Mouse (Mus musculus) lung, postnatal 25 days (tissue): ENCODE measurements around the gene Tagln.

Experiments used
- DNase-seq: peaks from one replicate; pipeline ENCODE4 v3.0.0; 2022; ENCODE audit warnings: low spot score

Gene Tagln

DNA sequence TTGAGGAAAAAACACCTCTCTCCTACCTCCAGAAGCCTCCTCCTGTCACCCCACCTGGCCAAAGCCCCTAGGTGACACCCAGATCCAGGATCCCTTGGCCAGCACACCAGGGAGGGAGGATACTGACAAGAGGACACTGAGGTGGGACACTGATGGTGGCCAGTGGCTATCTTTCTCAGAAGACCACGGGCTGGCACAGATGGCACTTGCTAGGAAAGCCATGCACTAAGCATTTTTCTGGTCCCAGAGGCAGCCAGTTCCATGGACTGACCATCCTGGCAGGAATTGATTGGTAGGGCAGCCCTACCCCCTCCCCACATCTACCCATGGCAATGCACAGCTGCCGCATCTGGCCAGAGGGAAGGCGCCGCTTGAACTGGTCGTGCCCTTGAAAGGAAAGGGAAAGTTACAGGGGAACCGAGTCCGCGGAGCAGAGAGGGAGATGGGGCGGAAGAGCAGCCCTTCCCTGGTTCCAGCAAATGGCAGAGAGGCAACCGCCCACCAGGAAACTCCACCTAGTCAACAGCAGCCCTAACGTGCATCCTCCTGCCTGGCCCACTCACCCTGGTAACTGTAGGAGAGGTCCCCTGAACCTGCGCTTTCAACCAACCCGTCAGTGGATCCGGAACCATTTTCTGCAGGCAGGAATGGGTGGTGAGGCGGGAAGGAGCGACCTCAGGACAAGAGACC, 10.5 kb upstream of the Tagln start:
- no peak for DNase-seq

DNA sequence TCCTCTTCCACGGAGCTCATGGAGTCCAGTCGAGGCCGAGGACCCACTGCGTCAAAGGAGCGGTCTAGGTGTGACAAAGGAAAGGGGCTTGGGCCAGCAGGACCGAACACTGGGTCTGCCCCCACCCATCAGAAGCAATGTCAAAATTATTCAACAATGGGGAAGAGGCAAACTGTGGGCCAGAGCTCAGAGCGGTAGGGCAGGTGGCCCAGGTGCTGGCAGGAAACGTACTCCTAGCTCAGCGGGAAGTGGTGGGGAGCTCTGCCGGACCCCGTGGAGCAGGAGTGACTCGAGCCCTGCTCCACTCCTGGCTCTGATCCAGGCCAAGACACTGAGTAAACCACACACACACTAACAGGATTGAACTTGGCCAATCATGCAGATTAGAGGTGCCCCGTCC, 9.9 kb upstream of the Tagln start:
- no peak for DNase-seq

DNA sequence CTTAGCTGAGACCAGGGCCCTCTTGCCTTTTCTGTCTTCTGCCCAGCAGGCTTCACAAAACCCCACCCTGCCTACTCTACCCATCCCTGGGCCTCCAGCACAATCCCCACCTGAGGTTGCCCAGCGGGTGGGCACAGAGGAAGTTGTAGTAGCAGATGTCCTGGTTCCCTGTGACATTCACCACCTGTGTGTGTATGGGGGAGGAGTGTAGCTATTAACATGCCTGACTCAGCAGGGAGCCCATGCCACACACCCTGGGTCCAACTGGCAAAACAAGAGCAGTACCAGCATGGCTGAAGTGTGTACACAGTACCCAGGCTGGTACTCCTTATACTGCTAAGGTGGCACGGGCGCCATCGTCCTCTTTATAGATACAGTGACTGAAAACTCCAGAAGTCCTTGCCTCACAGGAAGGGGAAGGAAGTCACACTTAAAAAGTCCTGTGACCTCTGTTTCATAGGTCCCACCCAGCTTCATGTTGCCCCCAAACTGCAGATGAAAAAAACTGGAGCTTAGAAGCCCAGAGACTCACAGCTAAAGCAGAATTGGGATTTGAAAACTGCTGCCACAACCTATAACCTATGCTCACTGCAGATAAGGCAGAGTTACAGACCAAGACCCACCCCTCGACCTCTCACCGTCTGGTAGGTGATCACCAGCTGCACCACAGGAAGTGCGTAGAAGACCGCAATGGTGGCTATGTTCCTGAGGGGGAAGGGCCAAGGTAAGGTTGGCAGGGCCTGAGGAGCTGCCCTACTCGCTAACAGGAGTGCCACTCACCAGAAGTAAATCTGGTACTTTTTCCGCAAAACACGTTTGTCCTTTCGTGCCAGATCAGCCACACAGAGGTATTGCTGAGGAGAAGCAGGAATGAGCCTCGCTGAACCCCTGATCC, 8.9 kb upstream of the Tagln start:
- DNase-seq, result peak; percentile 52

DNA sequence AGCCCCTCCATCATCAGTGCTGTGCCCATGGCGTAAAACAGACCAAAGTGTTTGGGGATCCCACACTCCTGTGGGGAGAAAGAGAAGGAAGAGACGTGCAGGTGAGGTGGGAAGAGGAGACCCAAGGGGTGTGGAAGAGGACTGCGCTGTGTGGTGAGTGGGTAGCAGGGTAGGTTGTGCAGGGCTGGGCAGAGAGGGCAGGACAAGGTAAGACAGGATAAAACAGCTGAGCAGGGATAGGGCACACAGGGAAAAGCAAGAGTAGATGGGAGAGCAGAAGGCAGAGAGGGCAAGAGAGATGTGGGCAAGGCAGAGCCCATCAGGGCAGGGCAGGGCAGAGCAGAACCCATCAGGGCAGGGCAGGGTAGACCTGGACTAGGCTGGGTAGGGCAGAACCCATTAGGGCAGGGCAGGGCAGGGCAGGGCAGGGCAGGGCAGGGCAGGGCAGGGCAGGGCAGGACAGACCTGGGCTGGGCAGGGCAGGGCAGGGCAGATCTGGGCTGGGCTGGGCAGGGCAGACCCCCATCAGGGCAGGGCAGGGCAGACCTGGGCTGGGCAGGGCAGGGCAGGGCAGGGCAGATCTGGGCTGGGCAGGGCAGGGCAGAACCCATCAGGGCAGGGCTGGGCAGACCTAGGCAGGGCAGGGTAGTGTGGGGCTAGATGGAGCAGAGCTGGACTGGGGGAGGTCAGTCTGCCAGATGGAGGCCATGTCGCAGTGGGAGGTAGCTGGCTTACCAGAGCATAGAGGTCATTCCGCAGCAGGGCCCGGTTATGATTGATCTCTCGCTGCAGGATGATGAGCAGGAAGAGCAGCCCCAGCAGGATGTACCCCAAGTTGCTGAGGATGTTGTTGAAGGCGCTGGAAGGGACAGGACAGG, 8.0 kb upstream of the Tagln start:
- no peak for DNase-seq

DNA sequence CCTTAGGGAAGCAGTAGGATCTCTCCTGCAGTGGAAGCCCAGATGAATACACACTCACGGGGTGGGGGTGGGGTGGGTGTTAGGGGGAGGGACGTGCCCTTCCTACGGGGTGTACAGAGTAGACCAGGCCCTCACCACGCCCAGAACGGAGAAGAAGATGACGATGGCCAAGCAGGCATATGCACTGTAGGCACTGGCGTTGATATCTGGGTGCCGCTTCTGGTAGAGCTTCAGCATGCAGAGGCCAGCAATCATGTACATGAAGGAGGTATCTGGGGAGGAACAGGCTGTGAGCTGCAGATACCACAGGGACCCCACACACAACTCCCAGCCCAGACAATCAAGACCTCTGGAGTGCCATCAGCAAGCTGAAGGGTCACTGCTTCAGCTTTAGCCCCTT, 7.1 kb upstream of the Tagln start:
- DNase-seq, result no peak

DNA sequence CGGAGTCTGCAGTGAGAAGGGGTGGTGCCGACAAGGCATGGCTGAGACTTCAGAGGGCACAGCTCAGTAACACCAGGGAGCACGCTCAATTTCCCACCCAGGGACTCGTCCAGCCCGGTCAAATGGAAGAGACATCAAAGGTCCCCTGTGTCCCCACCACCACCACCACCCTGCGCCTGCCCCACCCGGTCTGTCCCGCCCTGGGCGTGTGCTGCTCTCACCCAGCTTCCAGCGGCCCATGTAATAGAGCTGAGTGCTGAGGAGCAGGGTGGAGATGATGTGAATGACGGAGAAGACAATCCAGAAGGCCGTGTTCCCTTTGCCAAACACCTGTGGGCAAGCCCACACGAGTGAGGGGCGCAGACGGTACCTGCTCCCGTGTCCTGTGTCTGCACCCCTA, 6.6 kb upstream of the Tagln start:
- no peak for DNase-seq

DNA sequence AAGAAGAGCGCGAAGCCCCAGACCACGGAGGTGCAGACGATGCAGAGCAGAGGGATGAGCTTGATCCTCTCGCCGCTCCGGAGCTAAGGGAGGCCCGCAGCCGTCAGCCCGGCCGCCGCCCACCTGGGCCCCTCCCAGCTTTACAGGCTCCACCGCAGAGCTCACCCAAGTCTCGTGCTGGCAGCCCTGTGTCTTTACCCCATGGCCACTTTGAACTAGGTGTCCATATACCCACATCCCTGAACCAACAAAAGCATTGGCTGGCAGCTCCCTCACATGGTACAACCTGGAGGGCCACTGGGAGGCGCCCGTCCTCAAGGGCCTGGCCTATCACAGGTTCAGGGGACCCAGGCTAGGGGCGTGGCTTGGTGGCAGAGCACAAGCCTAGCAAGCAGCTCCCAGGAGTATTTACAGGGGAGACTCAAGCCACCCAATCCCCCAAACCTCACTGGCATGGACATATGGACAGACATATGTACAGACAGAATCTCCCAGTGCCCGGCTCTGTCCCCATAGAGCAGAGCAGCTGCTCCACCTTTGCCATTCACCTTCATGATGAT, 5.6 kb upstream of the Tagln start:
- no peak for DNase-seq

DNA sequence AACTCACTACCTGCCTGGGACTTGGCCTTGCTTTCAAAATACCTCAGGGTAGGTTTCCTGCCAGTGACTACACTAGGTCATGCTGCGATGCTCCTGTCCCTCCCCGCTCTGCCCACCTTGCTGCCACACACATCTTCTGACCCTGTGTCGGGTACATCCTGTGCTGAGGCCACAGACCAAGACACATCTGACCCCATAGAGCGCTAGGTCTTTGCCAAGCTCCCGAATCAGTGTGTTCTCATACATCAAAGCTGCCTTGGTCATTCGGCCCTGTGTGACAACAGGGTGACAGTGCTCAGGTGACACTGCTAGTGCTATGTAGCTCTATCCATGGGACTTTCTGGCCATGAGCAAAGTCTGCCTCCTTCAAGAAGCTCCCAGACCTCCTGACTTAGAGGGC, 3.9 kb upstream of the Tagln start:
- DNase-seq, result no peak

DNA sequence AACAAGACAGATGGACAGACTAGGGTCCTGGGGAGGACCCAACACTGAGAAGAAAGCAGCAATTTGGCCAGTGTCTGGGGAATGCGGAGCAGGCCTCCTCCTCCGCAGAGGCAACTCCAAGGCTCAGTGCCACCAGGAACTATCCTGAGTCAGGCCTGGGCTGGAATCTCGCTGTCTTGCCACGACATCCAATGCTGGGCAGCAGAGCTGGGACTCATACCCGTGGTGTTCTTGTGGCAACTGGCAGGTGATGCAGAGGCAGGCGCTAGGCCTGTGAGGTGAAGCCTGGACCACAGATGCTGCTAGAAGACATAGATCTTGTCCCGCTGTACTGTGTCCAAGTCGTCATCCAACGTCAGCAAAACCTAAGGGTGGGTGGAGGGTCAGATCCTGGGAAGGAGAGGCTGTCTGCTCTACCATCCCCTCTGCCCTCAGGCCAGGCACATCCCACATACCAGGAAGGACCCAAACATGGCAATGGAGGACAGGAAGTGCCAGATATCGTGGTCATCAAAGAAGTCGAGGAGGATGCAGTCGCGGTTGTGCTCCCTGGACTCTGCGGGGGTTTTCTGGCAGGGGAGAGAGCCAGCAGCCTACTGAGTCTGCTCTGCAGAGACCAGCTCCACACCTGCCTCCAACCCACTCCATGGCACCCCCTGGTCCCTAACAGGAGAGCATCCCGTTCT, 3.2 kb upstream of the Tagln start:
- DNase-seq, result no peak

DNA sequence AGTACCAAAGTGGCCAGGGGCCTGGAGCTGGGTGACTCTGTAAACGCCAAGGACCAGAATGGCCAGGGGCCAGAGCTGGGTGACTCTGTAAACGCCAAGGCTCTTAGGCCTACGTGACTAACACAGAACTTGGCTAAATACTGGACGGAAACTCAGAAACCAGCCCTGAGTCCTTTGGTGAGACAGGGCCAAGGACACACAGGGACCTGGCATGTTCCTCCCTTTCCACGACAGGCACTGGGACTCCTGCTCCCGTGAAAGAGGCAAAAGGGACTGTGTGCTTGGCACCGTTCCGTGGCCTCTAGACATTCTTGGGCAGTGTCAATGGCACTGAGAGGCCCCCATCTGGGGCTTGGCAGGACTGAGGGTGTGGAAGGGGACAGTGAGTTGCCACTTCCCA, 2.2 kb upstream of the Tagln start:
- DNase-seq, result no peak

DNA sequence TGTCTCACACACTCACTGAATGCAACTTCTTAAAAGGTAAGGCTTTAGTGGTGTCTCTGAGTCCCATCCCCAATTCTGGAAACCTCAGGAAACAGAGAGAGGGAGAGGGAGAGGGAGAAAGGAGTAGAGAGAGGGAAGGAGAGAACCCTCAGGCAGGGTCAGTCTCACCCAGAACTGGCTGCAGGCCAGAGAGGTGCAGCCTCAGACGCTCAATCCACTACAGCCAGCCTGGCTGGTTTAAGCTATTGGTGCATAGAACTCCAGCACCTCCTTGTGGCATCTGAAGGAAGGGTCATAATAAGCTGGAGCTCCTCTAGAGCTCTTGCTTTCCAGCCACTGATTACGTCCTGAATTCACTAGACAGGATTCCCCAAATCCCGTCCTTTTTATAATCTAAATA, 1.0 kb upstream of the Tagln start:
- DNase-seq, result peak; percentile 83

DNA sequence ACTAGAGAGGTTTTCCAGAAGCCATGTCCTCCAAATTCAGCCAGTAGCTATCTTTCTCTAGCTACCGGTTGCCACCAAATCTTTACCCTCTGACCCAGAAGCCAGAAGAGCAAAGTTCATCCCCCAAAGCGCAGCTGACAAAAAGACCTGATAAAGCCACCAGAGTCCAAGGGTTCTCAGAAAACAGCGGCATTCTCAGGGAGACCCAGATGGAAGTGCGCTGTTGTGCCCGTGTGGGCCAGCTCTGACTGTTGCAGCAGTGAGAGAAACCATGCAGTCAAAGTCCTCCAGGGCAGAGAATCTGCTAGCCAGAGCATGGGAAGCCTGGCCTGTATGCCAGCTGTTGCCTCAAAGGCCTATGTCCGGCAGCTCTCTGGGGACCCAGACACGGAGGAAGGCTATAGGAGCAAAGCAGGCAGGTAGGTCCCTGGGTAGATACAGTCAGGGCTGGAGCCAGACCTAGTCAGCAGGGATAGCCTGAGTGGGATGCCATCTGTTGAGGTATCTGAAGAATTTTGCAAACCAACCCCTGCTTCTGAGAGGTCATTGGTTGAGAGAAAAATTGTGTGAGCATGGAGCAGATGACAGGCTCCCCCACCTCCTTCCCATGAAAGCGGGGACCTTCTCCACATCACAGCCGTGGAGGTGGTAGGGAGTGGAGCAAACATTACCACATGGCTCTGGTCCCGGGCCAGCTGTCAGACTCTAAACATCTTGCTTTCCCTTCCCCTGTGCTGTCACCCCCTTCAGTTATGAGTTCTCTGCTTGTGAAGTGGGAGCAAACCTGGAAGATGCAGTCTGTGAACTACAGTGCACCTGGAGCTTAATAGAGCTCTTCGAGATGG, 3.1 kb downstream of the Tagln start:
- no peak for DNase-seq

DNA sequence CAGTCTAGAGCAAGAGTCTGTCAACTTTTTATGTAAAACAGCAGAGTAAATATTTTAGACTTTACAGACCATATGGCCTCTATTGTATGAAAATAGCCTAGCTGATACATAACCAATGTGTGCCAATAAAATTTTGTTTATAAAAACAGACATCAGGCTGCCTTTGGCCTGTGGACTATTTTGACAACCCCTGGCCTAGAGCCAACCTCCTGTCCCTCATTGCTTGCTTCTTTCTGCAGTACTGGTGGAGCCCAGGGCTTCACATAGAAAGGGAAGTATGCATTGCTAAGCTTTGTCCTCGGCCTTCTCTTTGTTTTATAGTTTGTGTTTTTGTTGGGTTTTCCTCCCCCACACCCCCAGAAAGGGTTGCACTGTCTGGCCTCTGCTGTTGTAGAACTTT, 3.9 kb downstream of the Tagln start:
- no peak for DNase-seq

DNA sequence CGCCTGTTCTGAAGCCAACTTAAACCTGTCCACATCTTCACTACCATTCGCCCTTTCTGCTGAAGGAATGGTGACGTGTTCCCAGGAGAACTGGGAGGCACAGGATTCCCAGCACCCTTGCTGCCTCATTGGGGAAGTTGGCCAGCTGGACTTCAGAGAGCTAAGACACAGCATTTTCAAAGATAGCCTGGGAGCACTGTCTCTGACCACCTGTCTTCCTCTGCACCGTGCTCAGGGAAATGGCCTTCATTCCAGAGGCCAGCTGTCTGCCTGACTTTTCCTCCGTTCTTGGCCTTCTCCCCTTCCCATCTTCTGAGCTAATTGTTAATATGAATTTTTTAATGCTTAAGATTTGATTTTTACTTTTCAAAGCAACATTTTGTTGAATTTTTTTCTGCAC, 6.6 kb downstream of the Tagln start:
- DNase-seq, result no peak

DNA sequence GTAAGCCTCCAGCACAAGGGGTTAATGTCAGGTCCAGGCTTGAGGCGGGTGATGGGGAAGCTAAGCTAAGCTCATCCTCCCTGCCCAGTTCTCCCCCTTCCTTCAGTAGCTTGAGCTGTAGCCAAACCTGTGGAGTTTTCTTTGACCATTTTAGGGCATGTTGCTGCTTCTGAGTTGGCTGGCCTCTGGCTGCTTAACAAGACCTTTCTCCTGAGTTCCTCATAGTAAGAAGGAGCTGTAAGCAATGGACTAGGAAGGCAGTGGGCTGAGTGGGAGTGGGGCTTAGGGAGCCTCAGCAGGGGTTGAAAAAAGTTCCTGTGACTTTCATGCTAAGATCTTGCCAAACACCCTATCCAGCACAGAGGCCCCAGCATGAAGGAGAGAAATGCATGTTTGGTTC, 16.0 kb downstream of the Tagln start:
- no peak for DNase-seq

DNA sequence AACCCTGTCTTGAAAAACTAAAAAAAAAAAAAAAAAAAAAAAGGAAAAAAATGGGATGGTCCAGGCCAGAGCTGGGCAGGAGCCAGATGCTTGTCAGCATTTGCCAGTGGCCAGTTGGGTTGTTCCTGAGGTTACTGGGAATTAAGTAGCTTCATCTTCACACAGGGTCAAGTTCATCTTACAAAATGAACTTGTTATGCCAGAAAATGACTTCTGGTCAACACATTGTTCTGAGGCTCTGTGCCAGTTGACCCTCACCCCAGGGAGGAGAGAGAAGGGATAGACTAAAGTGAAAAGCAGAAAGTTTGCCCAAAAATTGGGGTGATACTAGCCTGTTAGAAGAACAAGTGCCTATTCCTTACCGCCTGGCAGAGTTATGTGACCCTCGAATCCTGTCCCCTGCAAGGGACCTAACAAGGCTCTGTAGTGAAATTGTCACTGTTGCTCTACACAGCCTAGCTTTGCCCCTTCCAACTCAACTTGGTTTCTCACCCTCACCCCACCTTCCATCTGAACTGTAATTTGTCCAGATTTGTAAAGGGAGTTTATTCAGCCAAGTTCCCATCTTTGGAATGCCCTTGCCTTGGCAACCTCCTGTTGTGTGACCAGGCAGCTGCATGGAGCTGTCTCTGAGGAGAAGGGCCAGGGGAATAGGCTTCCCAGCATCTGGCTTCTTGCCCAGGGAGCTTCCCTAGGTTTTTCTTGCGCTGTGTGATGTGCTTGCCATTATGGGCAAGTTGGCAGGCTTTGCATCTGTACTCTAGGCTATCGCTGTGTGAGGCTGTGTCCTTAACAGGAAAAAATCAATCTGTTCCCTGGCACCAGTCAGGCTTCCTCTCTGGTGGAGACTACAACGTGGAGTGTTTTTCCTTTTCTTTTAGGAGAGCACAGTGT, 18.6 kb downstream of the Tagln start:
- peak; percentile 76 for DNase-seq

DNA sequence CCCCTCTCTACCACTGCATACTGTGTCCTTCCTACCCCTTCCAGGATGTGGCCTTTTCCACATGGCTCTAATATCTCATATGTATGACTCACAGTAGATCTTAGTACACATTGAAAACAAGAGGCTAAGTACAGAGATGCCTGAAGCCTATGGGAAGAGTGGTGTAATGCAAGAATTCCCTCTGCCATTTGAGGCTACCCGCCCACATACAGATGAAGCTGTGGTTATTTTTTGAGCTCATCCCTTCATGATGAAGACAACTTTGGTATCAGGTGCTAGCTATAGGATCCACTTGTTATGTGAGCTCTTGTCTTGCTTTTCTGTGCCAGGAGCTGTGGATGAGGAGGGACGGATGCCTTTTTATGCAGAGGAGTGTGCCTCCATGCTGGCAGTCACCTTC, 20.2 kb downstream of the Tagln start:
- DNase-seq, result no peak

DNA sequence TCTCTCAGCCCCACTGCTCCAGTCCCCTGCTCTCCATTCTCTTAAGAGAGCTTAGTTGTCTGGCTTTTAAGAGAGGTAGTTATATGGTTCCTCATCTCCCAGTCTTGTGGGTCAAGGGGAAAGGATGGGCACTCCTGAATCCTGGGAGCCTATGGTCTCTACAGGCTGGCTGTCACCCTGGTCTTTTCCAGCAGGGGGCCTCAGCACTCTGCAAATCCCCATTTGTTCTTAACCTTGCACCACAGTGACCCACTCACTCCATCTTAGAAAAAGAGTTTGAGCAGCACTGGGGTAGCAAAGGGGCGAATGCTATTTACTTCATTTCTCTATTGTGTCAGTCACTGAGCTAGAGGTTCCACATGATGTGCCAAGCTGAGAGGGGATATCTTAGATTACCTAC, 24.2 kb downstream of the Tagln start:
- no peak for DNase-seq

DNA sequence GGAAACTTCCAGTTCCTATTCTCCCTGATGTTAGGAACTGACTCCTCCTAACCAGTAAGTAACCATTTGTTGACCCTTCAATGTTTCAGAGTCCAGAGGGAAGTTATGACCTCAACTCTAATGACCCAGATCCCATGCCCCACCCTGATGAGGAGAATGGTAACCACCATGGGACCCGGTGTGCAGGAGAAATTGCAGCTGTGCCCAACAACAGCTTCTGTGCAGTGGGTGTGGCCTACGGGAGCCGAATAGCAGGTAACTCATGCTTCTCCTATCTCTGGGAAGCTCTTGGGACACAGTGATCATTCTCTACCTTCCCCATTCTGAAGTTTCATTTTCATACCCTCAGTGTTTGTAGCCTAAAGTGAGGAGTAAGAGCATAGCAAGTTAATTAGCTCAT, 24.9 kb downstream of the Tagln start:
- no peak for DNase-seq

DNA sequence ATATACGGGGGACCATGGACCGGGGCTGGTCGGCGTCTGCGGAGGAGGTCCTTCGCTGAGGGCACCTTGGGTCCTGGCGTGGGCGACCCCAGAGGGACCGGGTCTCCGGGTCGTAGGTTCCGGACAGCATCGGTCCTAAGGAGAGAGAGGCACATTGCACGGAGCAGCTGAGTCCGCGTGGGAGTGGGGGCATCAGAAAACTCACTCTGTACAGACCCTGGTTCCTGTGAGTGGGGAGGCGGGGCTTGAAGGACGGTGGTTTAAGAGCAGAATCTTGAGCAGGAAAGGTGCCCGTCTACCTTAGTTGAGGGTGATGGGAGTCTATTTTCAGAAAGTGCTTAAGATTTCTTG, 28.8 kb downstream of the Tagln start:
- DNase-seq, result no peak
